Mouse (Mus musculus) bone marrow macrophage, adult 2 months (primary cell): ENCODE measurements around the gene Gm45837.

Experiments
- CTCF ChIP-seq: IDR thresholded peaks from 2 replicates; pipeline ENCODE4 v1.5.1; 2012; ENCODE audit warnings: low read depth, mild to moderate bottlenecking, low read length, moderate library complexity
- POLR2A ChIP-seq: IDR thresholded peaks from 2 replicates; pipeline ENCODE4 v1.6.1; 2012; ENCODE audit warnings: mild to moderate bottlenecking, low read depth, low read length, borderline replicate concordance

- TF ChIP-seq CTCF (no peak), POLR2A (no peak)
Measured at GRCm38 (mm10) chr7:101459923-101460607, 49.4 kb downstream of the Gm45837 start.
